Mouse (Mus musculus) thymus, postnatal 14 days (tissue): ENCODE measurements around the gene Phlda2.
"Not testable (repeated sequence)": the region's sequence is repeated elsewhere in the genome, so short reads cannot be mapped to it uniquely, and the experiment has no call there.

Source experiments
- DNase-seq: peaks from one replicate; pipeline ENCODE4 v3.0.0; 2021

Phlda2 gene

GRCm38 (mm10) chr7:143502418-143503200, at the start of gene Phlda2:
Gene Phlda2, minus strand, starts transcription at chr7:143503150.
- DNase-seq, result peak; percentile 13

GRCm38 (mm10) chr7:143549588-143550220, 46.8 kb upstream of the Phlda2 start:
- DNase-seq, result no peak

- peak; percentile 97 for DNase-seq
Measured at GRCm38 (mm10) chr7:143548976-143549457, 46.1 kb upstream of the Phlda2 start, which contains the start of gene Nap1l4. Gene Nap1l4, minus strand, starts transcription at chr7:143549106.

- peak; percentile 80 for DNase-seq
Measured at GRCm38 (mm10) chr7:143548231-143548961, 45.4 kb upstream of the Phlda2 start.

- no peak for DNase-seq
Measured at GRCm38 (mm10) chr7:143546554-143546953, 43.6 kb upstream of the Phlda2 start.

- peak; percentile 60 for DNase-seq
Measured at GRCm38 (mm10) chr7:143544368-143544767, 41.4 kb upstream of the Phlda2 start.

- no peak for DNase-seq
Measured at GRCm38 (mm10) chr7:143538671-143539070, 35.7 kb upstream of the Phlda2 start.

- not testable (repeated sequence) for DNase-seq
Measured at GRCm38 (mm10) chr7:143538229-143538628, 35.3 kb upstream of the Phlda2 start.

- DNase-seq, result no peak
Measured at GRCm38 (mm10) chr7:143536251-143536650, 33.3 kb upstream of the Phlda2 start.

GRCm38 (mm10) chr7:143533284-143533683, 30.3 kb upstream of the Phlda2 start:
- no peak for DNase-seq

- DNase-seq, result no peak
Measured at GRCm38 (mm10) chr7:143532410-143532809, 29.5 kb upstream of the Phlda2 start.

GRCm38 (mm10) chr7:143519333-143519732, 16.4 kb upstream of the Phlda2 start:
- DNase-seq, result no peak

GRCm38 (mm10) chr7:143514416-143514768, 11.4 kb upstream of the Phlda2 start:
- no peak for DNase-seq

GRCm38 (mm10) chr7:143513763-143514415, 10.9 kb upstream of the Phlda2 start:
- DNase-seq, result no peak

- no peak for DNase-seq
Measured at GRCm38 (mm10) chr7:143511335-143511712, 8.4 kb upstream of the Phlda2 start.

GRCm38 (mm10) chr7:143510593-143511334, 7.8 kb upstream of the Phlda2 start:
- no peak for DNase-seq

- DNase-seq, result no peak
Measured at GRCm38 (mm10) chr7:143509566-143509965, 6.6 kb upstream of the Phlda2 start.

- DNase-seq, result peak; percentile 74
Measured at GRCm38 (mm10) chr7:143506675-143507074, 3.7 kb upstream of the Phlda2 start.

- DNase-seq, result no peak
Measured at GRCm38 (mm10) chr7:143506271-143506670, 3.3 kb upstream of the Phlda2 start.

GRCm38 (mm10) chr7:143505823-143506222, 2.9 kb upstream of the Phlda2 start:
- peak; percentile 87 for DNase-seq

GRCm38 (mm10) chr7:143505411-143505810, 2.5 kb upstream of the Phlda2 start:
- DNase-seq, result no peak

- DNase-seq, result no peak
Measured at GRCm38 (mm10) chr7:143503926-143504325, 976 bp upstream of the Phlda2 start.
